ENCODE assay signal across 7 mouse cellular contexts in the genomic region with DNA sequence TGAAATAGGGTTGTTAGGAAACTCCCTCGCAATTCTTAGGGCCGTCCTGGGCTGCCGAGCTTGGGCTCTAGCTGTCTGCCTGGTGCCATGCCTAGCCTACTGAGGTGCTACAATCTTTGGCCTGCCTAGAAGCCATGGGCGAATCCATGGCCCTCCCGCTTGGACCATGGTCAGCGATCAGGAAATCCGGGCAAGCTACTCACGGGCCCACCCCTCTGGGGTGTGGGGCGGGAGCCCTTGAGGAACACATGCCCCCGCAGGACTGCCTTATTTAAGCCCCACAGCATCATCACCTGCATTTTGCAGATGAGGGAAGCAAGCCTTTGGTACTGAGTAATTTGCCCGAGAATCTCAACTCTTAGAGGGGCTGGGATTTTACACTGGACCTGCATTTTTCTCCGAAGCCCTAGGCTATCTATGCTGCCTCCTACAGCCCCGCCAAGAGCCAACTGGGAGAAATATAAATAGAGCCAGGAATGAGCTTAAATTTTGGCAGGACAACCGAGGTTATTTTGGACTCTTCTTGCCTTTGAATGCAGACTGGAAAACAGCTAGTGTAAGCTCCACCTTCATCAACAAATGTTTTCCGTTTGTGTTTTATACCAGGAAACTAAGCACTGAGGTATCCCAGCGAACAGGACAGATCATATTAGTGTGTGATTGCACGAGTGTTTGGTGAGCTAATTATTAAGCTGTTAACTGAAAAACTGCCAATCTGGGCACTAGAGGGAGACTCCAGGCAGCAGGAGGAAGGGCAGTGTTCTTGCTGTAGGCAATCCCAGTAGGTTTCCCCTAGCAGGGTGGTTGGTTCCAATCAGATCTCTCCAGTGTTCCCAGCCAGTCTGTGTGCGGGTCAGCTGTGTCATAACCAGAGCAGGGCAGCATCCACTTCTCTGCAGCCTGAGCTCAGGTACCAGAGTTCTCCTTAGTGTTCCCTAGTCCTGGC.
DNase-seq lines count a peak whose midpoint lies in the region; ATAC-seq and TF ChIP-seq lines count a peak whose summit lies in the region.

No protein-coding gene starts in this region.

- H3K9me3 ChIP-seq in midbrain, embryonic 10.5 days (replicated peaks): no peaks in the 10 kb centered on the region

- H3K4me1 ChIP-seq in midbrain, embryonic 10.5 days: peaks cover 34% of the 10 kb centered on the region
- peaks cover 3% of the 10 kb centered on the region for H3K4me1 ChIP-seq in small intestine, adult 2 months (ENCODE audit: control insufficient read depth, insufficient read depth, insufficient read length, low read length)

- WGBS in midbrain, embryonic 10.5 days: 4% methylated on average over 18 of the region's 18 CpGs
- WGBS in small intestine, adult 2 months: 2% methylated on average over 18 of the region's 18 CpGs

- no peaks in the 10 kb centered on the region for H3K36me3 ChIP-seq in midbrain, embryonic 10.5 days
- no peaks in the 10 kb centered on the region for H3K36me3 ChIP-seq in small intestine, adult 2 months (ENCODE audit: control insufficient read depth, insufficient read depth, low read length)

- DNase-seq in adrenal gland, adult 8-10 months: peak; percentile 46
- peak; percentile 79 for DNase-seq in embryo, embryonic 11 days
- DNase-seq in kidney, adult 11 months: peak; percentile 85
- peak; percentile 63 for DNase-seq in left cerebral cortex, postnatal 4 days
- peak; percentile 68 for DNase-seq in midbrain, embryonic 10.5 days (ENCODE audit: low spot score)

- peak overlapping the region; percentile 75 for H3K4me3 ChIP-seq in midbrain, embryonic 10.5 days
- H3K4me3 ChIP-seq in small intestine, adult 2 months (ENCODE audit: low read depth, low read length): peak overlapping the region; percentile 65

- intact Hi-C loops in left cerebral cortex, postnatal 4 days (cut with DNase I): loop anchor here (5.0 kb wide), 2 partner anchors 185 to 255 kb away; partner anchors contain the start of gene Foxn2

- H3K27me3 ChIP-seq in midbrain, embryonic 10.5 days (ENCODE audit: low read depth, poor library complexity, severe bottlenecking): peaks cover 6% of the 10 kb centered on the region; the same call in 1 of the 2 replicates
- H3K27me3 ChIP-seq in small intestine, adult 2 months (ENCODE audit: control insufficient read depth, insufficient read depth, low read length): no peaks in the 10 kb centered on the region

- TF ChIP-seq CTCF in small intestine, adult 2 months (IDR thresholded peaks at IDR 0.05; ENCODE audit: extremely low read depth, insufficient read length, insufficient replicate concordance, low read depth, low read length): peak; percentile 65; the same call in 1 of the 2 replicates

- TF ChIP-seq POLR2A in small intestine, adult 2 months (IDR thresholded peaks at IDR 0.05; ENCODE audit: low read depth, low read length): peak; percentile 47

- ATAC-seq in granulocyte monocyte progenitor cell, adult 5-6 weeks (replicated peaks; ENCODE audit: poor library complexity, severe bottlenecking): peak; percentile 62

- H3K27ac ChIP-seq in midbrain, embryonic 10.5 days (replicated peaks): peak overlapping the region; percentile 96
- peak overlapping the region; percentile 83 for H3K27ac ChIP-seq in small intestine, adult 2 months (ENCODE audit: insufficient read depth, low read depth, low read length)

Comparison
In these comparisons a context has a peak if more than half of its experiments do, and no peak if none do; other contexts are left out.
1. Peak in every context shown above with its lines: DNase-seq, ATAC-seq, H3K4me3 ChIP-seq and H3K27ac ChIP-seq.